Mouse (Mus musculus): Measurements from ENCODE around the gene Phf21b.

- TF ChIP-seq CTCF (IDR thresholded peaks at IDR 0.05; ENCODE audit: low read depth, low read length) (no peak), POLR2A (IDR thresholded peaks at IDR 0.05; ENCODE audit: borderline replicate concordance, low read depth, low read length) (no peak)
Observed at GRCm38 (mm10) chr15:84877029-84877815, 21.4 kb upstream of the Phf21b start.

Data from bone marrow macrophage, adult 2 months (primary cell).